ENCODE assay signal across 30 mouse cellular contexts in genomic region chr7:74022571-74022970, GRCm38 (mm10). TPM values are rescaled to one million over a fixed set of nuclear protein-coding genes. Genes with fewer than 3 reads are reported as not detected.
DNase-seq lines count a peak whose midpoint lies in the region; ATAC-seq and TF ChIP-seq lines count a peak whose summit lies in the region.
"Had no signal": no experiment of that assay in that cellular context is flagged by ENCODE, and none has a peak within 500 bp of the region (broad histone marks: within the 10 kb centered on the region; RNA-seq: fewer than 3 reads in every experiment).

No protein-coding gene starts in this region.

- H3K36me3 ChIP-seq in kidney, postnatal 0 days (ENCODE audit: insufficient read depth, low read length) = no peaks in the 10 kb centered on the region
- no peaks in the 10 kb centered on the region for H3K36me3 ChIP-seq in lung, embryonic 16.5 days (ENCODE audit: control insufficient read depth, insufficient read depth, low read length)
- H3K36me3 ChIP-seq: embryonic facial prominence, embryonic 12.5 days; G1E; hindbrain, embryonic 10.5 days; hindbrain, embryonic 15.5 days; limb, embryonic 10.5 days; limb, embryonic 15.5 days; liver, embryonic 15.5 days; midbrain, embryonic 10.5 days; midbrain, embryonic 15.5 days; neural tube, embryonic 15.5 days had no signal

- WGBS in kidney, postnatal 0 days = 49% methylated on average over 2 of the region's 2 CpGs
- 28% methylated on average over 2 of the region's 2 CpGs for whole genome bisulfite sequencing in lung, embryonic 16.5 days

- TF ChIP-seq CTCF in kidney, postnatal 0 days (IDR thresholded peaks at IDR 0.05; ENCODE audit: low read depth) = no peak

- no peak overlapping the region for H3K27ac ChIP-seq in kidney, postnatal 0 days
- no peak overlapping the region for H3K27ac ChIP-seq in lung, embryonic 16.5 days (ENCODE audit: low read length)
- H3K27ac ChIP-seq: embryonic facial prominence, embryonic 12.5 days; hindbrain, embryonic 10.5 days; hindbrain, embryonic 15.5 days; limb, embryonic 10.5 days; limb, embryonic 15.5 days; liver, embryonic 15.5 days; midbrain, embryonic 10.5 days; midbrain, embryonic 15.5 days; neural tube, embryonic 15.5 days; stomach, postnatal 0 days had no signal

- DNase-seq in adrenal gland, adult 8-10 months = peak; percentile 38
- DNase-seq in adrenal gland, postnatal 25 days = no peak
- peak; percentile 69 for DNase-seq in kidney, postnatal 0 days (ENCODE audit: low spot score)
- DNase-seq in kidney, adult 11 months = no peak
- no peak for DNase-seq in lung, postnatal 4 days
- DNase-seq in adrenal gland, postnatal 36 days = peak; percentile 8 to 9
- DNase-seq: cerebellum, adult 11-12 months; cerebellum, adult 9-11 months; embryo, embryonic 11 days; gastrocnemius, postnatal 14 days; heart, postnatal 14 days; kidney, adult 9 months; layer of hippocampus, adult 9-11 months; right cerebral cortex, adult 18-20 months; thymus, adult 18-20 months; thymus, postnatal 25 days had no signal

- H3K4me3 ChIP-seq in kidney, postnatal 0 days (replicated peaks; ENCODE audit: low read depth, low read length) = no peak overlapping the region
- H3K4me3 ChIP-seq in lung, embryonic 16.5 days (ENCODE audit: low read length) = no peak overlapping the region
- H3K4me3 ChIP-seq: embryonic facial prominence, embryonic 12.5 days; hindbrain, embryonic 10.5 days; hindbrain, embryonic 15.5 days; limb, embryonic 10.5 days; limb, embryonic 15.5 days; liver, embryonic 15.5 days; midbrain, embryonic 10.5 days; midbrain, embryonic 15.5 days; neural tube, embryonic 15.5 days had no signal

- ATAC-seq in kidney, postnatal 0 days (replicated peaks; ENCODE audit: low FRiP score, low read depth) = no peak
- peak; percentile 62 for ATAC-seq in lung, embryonic 16.5 days (ENCODE audit: low read depth)
- ATAC-seq: forebrain, embryonic 14.5 days; inflammation-experienced regulatory T-cells, adult 6 months; midbrain, embryonic 15.5 days had no signal

- H3K4me2 ChIP-seq in kidney, postnatal 0 days (ENCODE audit: low read length) = no peak overlapping the region
- H3K4me2 ChIP-seq in lung, embryonic 16.5 days (ENCODE audit: low read depth, low read length) = no peak overlapping the region
- H3K4me2 ChIP-seq: embryonic facial prominence, embryonic 12.5 days; hindbrain, embryonic 15.5 days; limb, embryonic 15.5 days; liver, embryonic 15.5 days; midbrain, embryonic 15.5 days; neural tube, embryonic 15.5 days had no signal

- no peaks in the 10 kb centered on the region for H3K4me1 ChIP-seq in kidney, postnatal 0 days (replicated peaks; ENCODE audit: insufficient read depth, low read length)
- peaks cover 8% of the 10 kb centered on the region for H3K4me1 ChIP-seq in lung, embryonic 16.5 days (replicated peaks; ENCODE audit: control insufficient read depth, insufficient read depth, low read length)
- H3K4me1 ChIP-seq: embryonic facial prominence, embryonic 12.5 days; limb, embryonic 15.5 days; liver, embryonic 15.5 days had no signal

- H3K9me3 ChIP-seq in kidney, postnatal 0 days (replicated peaks; ENCODE audit: low read length) = no peaks in the 10 kb centered on the region
- H3K9me3 ChIP-seq in lung, embryonic 16.5 days (ENCODE audit: control insufficient read depth, low read length) = no peaks in the 10 kb centered on the region
- H3K9me3 ChIP-seq: embryonic facial prominence, embryonic 12.5 days; hindbrain, embryonic 10.5 days; hindbrain, embryonic 15.5 days; limb, embryonic 10.5 days; limb, embryonic 15.5 days; liver, embryonic 15.5 days; midbrain, embryonic 10.5 days; midbrain, embryonic 15.5 days; neural tube, embryonic 15.5 days had no signal

- H3K9ac ChIP-seq in kidney, postnatal 0 days (ENCODE audit: low read depth, low read length) = no peak overlapping the region
- no peak overlapping the region for H3K9ac ChIP-seq in lung, embryonic 16.5 days (ENCODE audit: low read length)
- H3K9ac ChIP-seq: embryonic facial prominence, embryonic 12.5 days; hindbrain, embryonic 15.5 days; limb, embryonic 15.5 days; liver, embryonic 15.5 days; midbrain, embryonic 15.5 days; neural tube, embryonic 15.5 days had no signal

- no peaks in the 10 kb centered on the region for H3K27me3 ChIP-seq in kidney, postnatal 0 days (ENCODE audit: insufficient read depth, low read length)
- no peaks in the 10 kb centered on the region for H3K27me3 ChIP-seq in lung, embryonic 16.5 days (ENCODE audit: control insufficient read depth, insufficient read depth, low read depth, low read length)
- H3K27me3 ChIP-seq: embryonic facial prominence, embryonic 12.5 days; hindbrain, embryonic 15.5 days; limb, embryonic 15.5 days; liver, embryonic 15.5 days; midbrain, embryonic 15.5 days; neural tube, embryonic 15.5 days had no signal

RNA-seq across cellular contexts. Expression of gene St8sia2, which starts 9.1 kb away (rescaled TPM):
- 1 to 10 TPM in 2 of 4 experiments, under 1 TPM in 2; 0.49 to 1.1 (median 0.83) TPM for total RNA-seq in adrenal gland, adult 8-10 months (2022)
- total RNA-seq in adrenal gland, postnatal 25 days (2021) = 0.81 and 1.8 TPM in 2 replicates
- 5.0 and 5.1 TPM in 2 replicates for polyA plus RNA-seq in kidney, postnatal 0 days (2015; fragmentation: Nextera tagmentation; extraction: Ambion mirVana)
- 5.7 and 8.6 TPM in 2 replicates for polyA plus RNA-seq in lung, embryonic 16.5 days (2015; fragmentation: Nextera tagmentation; extraction: Ambion mirVana)
- total RNA-seq in adrenal gland, postnatal 36 days (2021) = 1 to 10 TPM in 1 of 2 experiments, under 1 TPM in 1; 0.43 to 1.3 TPM
- polyA plus RNA-seq: G1E; inflammation-experienced regulatory T-cells, adult 6 months had no signal

Comparison
In these comparisons a context has a peak if more than half of its experiments do, and no peak if none do; other contexts are left out.
1. DNase-seq: peak in adrenal gland, adult 8-10 months (single experiment), kidney, postnatal 0 days (single experiment) and adrenal gland, postnatal 36 days (2 of 2); none in adrenal gland, postnatal 25 days (single experiment), kidney, adult 11 months (single experiment) and lung, postnatal 4 days (0 of 2).